Mouse (Mus musculus): Measurements from ENCODE around the gene Pla2g2e. TPM values are rescaled to one million over a fixed set of nuclear protein-coding genes. Genes with fewer than 3 reads are reported as not detected.
A peak's percentile ranks its signal among the peaks of the same experiment; 100 is the strongest.

The Pla2g2e gene
- 0.76 and 0.84 TPM in 2 replicates for polyA plus RNA-seq (2014; fragmentation: Nextera tagmentation; extraction: Ambion mirVana)

- H3K4me2 ChIP-seq (replicated peaks; ENCODE audit: low read depth, low read length): no peak within 1 kb of the TSS
- H3K36me3 ChIP-seq (ENCODE audit: control insufficient read depth, insufficient read depth, low read length): no peaks in the 10 kb centered on the region
- H3K4me1 ChIP-seq (ENCODE audit: control insufficient read depth, insufficient read depth, low read length): peaks cover 9% of the 10 kb centered on the region; the same call in 1 of the 2 replicates
- H3K9ac ChIP-seq (ENCODE audit: low read depth, low read length): no peak within 1 kb of the TSS
- 66% methylated on average over 4 of the region's 4 CpGs for WGBS
- no peaks in the 10 kb centered on the region for H3K9me3 ChIP-seq (ENCODE audit: control insufficient read depth, low read length)
- H3K27ac ChIP-seq (ENCODE audit: low read depth, low read length): no peak within 1 kb of the TSS
- no peak for ATAC-seq (ENCODE audit: low FRiP score, low TSS enrichment)
- no peaks in the 10 kb centered on the region for H3K27me3 ChIP-seq (ENCODE audit: control insufficient read depth, insufficient read depth, low read length)
- no peak within 1 kb of the TSS for H3K4me3 ChIP-seq (ENCODE audit: low read length)
Measured at GRCm38 (mm10) chr4:138877731-138878130, at the start of gene Pla2g2e. Gene Pla2g2e, plus strand, starts transcription at chr4:138877942.

- 83% methylated on average over 6 of the region's 6 CpGs for WGBS
- no peak for ATAC-seq (ENCODE audit: low FRiP score, low TSS enrichment)
- Histone ChIP-seq H3K27me3 (ENCODE audit: control insufficient read depth, insufficient read depth, low read length) (no peaks in the 10 kb centered on the region), H3K4me3 (ENCODE audit: low read length) (no peak overlapping the region), H3K4me2 (replicated peaks; ENCODE audit: low read depth, low read length) (no peak overlapping the region), H3K9me3 (ENCODE audit: control insufficient read depth, low read length) (peaks cover 8% of the 10 kb centered on the region), H3K4me1 (ENCODE audit: control insufficient read depth, insufficient read depth, low read length) (no peaks in the 10 kb centered on the region), H3K9ac (ENCODE audit: low read depth, low read length) (no peak overlapping the region), H3K36me3 (ENCODE audit: control insufficient read depth, insufficient read depth, low read length) (no peaks in the 10 kb centered on the region), H3K27ac (ENCODE audit: low read depth, low read length) (no peak overlapping the region)
Measured at GRCm38 (mm10) chr4:138839806-138840205, 37.9 kb upstream of the Pla2g2e start.

GRCm38 (mm10) chr4:138840726-138841125, 37.0 kb upstream of the Pla2g2e start:
- Histone ChIP-seq H3K27me3 (ENCODE audit: control insufficient read depth, insufficient read depth, low read length) (no peaks in the 10 kb centered on the region), H3K9me3 (ENCODE audit: control insufficient read depth, low read length) (peaks cover 8% of the 10 kb centered on the region), H3K4me1 (ENCODE audit: control insufficient read depth, insufficient read depth, low read length) (no peaks in the 10 kb centered on the region), H3K27ac (ENCODE audit: low read depth, low read length) (no peak overlapping the region), H3K36me3 (ENCODE audit: control insufficient read depth, insufficient read depth, low read length) (no peaks in the 10 kb centered on the region), H3K9ac (ENCODE audit: low read depth, low read length) (no peak overlapping the region), H3K4me2 (replicated peaks; ENCODE audit: low read depth, low read length) (no peak overlapping the region), H3K4me3 (ENCODE audit: low read length) (no peak overlapping the region)
- no peak for ATAC-seq (ENCODE audit: low FRiP score, low TSS enrichment)
- WGBS: 85% methylated on average over 8 of the region's 8 CpGs

- Histone ChIP-seq H3K9me3 (ENCODE audit: control insufficient read depth, low read length) (peaks cover 8% of the 10 kb centered on the region), H3K27me3 (ENCODE audit: control insufficient read depth, insufficient read depth, low read length) (no peaks in the 10 kb centered on the region)
- 87% methylated on average over 7 of the region's 7 CpGs for WGBS
Measured at GRCm38 (mm10) chr4:138841386-138841785, 36.4 kb upstream of the Pla2g2e start.

DNA sequence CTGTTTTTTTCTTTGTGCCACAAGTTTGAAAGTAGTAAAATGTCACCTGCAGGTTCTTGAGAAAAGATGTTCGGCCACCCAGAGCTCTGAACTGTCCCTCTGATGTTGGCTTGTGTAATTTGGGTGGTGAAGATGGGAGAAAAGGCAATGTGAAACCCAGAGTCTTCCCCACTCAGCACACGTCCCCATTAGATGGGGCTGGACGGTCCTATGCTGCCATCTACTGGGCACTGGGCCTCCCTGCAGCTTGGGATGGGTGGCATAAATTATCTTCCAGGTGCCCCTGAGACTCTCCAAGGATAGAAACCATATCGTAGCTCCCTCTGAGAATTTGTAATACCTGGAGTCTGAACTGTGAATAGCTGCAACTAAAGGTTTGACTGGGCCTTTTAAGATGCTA, 26.3 kb upstream of the Pla2g2e start:
- Histone ChIP-seq H3K4me1 (ENCODE audit: control insufficient read depth, insufficient read depth, low read length) (no peaks in the 10 kb centered on the region), H3K27ac (ENCODE audit: low read depth, low read length) (no peak overlapping the region), H3K4me3 (ENCODE audit: low read length) (no peak overlapping the region), H3K4me2 (replicated peaks; ENCODE audit: low read depth, low read length) (no peak overlapping the region), H3K9me3 (ENCODE audit: control insufficient read depth, low read length) (no peaks in the 10 kb centered on the region), H3K9ac (ENCODE audit: low read depth, low read length) (no peak overlapping the region), H3K27me3 (ENCODE audit: control insufficient read depth, insufficient read depth, low read length) (no peaks in the 10 kb centered on the region), H3K36me3 (ENCODE audit: control insufficient read depth, insufficient read depth, low read length) (no peaks in the 10 kb centered on the region)
- ATAC-seq (ENCODE audit: low FRiP score, low TSS enrichment): 0 out of 2 replicates have a peak, but pooled peaks have one; percentile 28
- WGBS: 5% methylated on average over 4 of the region's 4 CpGs

More at GRCm38 (mm10) chr4:138841386-138841785, 36.4 kb upstream of the Pla2g2e start:
- no peak overlapping the region for H3K27ac ChIP-seq (ENCODE audit: low read depth, low read length)
- ATAC-seq (ENCODE audit: low FRiP score, low TSS enrichment): no peak
- no peak overlapping the region for H3K4me3 ChIP-seq (ENCODE audit: low read length)
- H3K36me3 ChIP-seq (ENCODE audit: control insufficient read depth, insufficient read depth, low read length): no peaks in the 10 kb centered on the region
- no peaks in the 10 kb centered on the region for H3K4me1 ChIP-seq (ENCODE audit: control insufficient read depth, insufficient read depth, low read length)
- no peak overlapping the region for H3K4me2 ChIP-seq (replicated peaks; ENCODE audit: low read depth, low read length)
- no peak overlapping the region for H3K9ac ChIP-seq (ENCODE audit: low read depth, low read length)

DNA sequence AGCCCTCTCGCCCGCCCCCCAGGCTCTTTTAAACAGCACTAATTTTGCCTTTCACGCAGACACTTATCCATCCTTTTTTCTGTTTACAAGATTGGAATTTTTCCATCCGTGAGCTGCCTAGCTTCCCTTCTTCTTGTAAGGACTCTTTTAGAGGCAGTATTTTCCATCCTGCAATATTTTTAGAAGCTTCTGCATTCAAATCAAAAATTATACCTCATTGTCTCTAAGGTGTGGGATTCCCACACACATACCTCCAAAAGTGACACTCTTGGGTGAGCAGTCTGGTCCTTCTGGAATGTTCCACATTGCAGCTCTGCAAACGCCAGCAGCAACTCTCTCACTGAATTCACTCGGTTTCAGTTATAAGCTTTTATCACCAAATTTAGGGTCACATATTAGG, 24.8 kb upstream of the Pla2g2e start:
- no peak overlapping the region for H3K27ac ChIP-seq (ENCODE audit: low read depth, low read length)

GRCm38 (mm10) chr4:138855092-138855632, 22.6 kb upstream of the Pla2g2e start:
- Histone ChIP-seq H3K4me2 (replicated peaks; ENCODE audit: low read depth, low read length) (no peak overlapping the region), H3K36me3 (ENCODE audit: control insufficient read depth, insufficient read depth, low read length) (no peaks in the 10 kb centered on the region), H3K9ac (ENCODE audit: low read depth, low read length) (no peak overlapping the region), H3K4me1 (ENCODE audit: control insufficient read depth, insufficient read depth, low read length) (0 out of 2 replicates have a peak, but pooled peaks cover under 1% of the 10 kb centered on the region), H3K27me3 (ENCODE audit: control insufficient read depth, insufficient read depth, low read length) (no peaks in the 10 kb centered on the region), H3K4me3 (ENCODE audit: low read length) (no peak overlapping the region), H3K9me3 (ENCODE audit: control insufficient read depth, low read length) (no peaks in the 10 kb centered on the region), H3K27ac (ENCODE audit: low read depth, low read length) (no peak overlapping the region)
- 84% methylated on average over 9 of the region's 9 CpGs for WGBS
- ATAC-seq (ENCODE audit: low FRiP score, low TSS enrichment): no peak

More for the DNA sequence above, 24.8 kb upstream of the Pla2g2e start:
- Histone ChIP-seq H3K9ac (ENCODE audit: low read depth, low read length) (no peak overlapping the region), H3K27me3 (ENCODE audit: control insufficient read depth, insufficient read depth, low read length) (no peaks in the 10 kb centered on the region), H3K4me2 (replicated peaks; ENCODE audit: low read depth, low read length) (no peak overlapping the region), H3K9me3 (ENCODE audit: control insufficient read depth, low read length) (no peaks in the 10 kb centered on the region), H3K4me3 (ENCODE audit: low read length) (no peak overlapping the region), H3K4me1 (ENCODE audit: control insufficient read depth, insufficient read depth, low read length) (no peaks in the 10 kb centered on the region), H3K36me3 (ENCODE audit: control insufficient read depth, insufficient read depth, low read length) (no peaks in the 10 kb centered on the region)
- ATAC-seq (ENCODE audit: low FRiP score, low TSS enrichment): no peak
- WGBS: 81% methylated on average over 6 of the region's 6 CpGs

GRCm38 (mm10) chr4:138856491-138856890, 21.3 kb upstream of the Pla2g2e start:
- H3K36me3 ChIP-seq (ENCODE audit: control insufficient read depth, insufficient read depth, low read length): no peaks in the 10 kb centered on the region
- no peak overlapping the region for H3K4me3 ChIP-seq (ENCODE audit: low read length)
- H3K9ac ChIP-seq (ENCODE audit: low read depth, low read length): no peak overlapping the region
- ATAC-seq (ENCODE audit: low FRiP score, low TSS enrichment): no peak
- H3K4me2 ChIP-seq (replicated peaks; ENCODE audit: low read depth, low read length): no peak overlapping the region
- no peaks in the 10 kb centered on the region for H3K27me3 ChIP-seq (ENCODE audit: control insufficient read depth, insufficient read depth, low read length)
- no peaks in the 10 kb centered on the region for H3K9me3 ChIP-seq (ENCODE audit: control insufficient read depth, low read length)
- 0 out of 2 replicates have a peak, but pooled peaks cover 2% of the 10 kb centered on the region for H3K4me1 ChIP-seq (ENCODE audit: control insufficient read depth, insufficient read depth, low read length)
- H3K27ac ChIP-seq (ENCODE audit: low read depth, low read length): no peak overlapping the region
- 30% methylated on average over 7 of the region's 7 CpGs for WGBS

- 84% methylated on average over 10 of the region's 10 CpGs for WGBS
- Histone ChIP-seq H3K4me2 (replicated peaks; ENCODE audit: low read depth, low read length) (no peak overlapping the region), H3K9ac (ENCODE audit: low read depth, low read length) (no peak overlapping the region), H3K9me3 (ENCODE audit: control insufficient read depth, low read length) (no peaks in the 10 kb centered on the region), H3K27ac (ENCODE audit: low read depth, low read length) (no peak overlapping the region), H3K4me3 (ENCODE audit: low read length) (no peak overlapping the region), H3K27me3 (ENCODE audit: control insufficient read depth, insufficient read depth, low read length) (no peaks in the 10 kb centered on the region), H3K36me3 (ENCODE audit: control insufficient read depth, insufficient read depth, low read length) (no peaks in the 10 kb centered on the region), H3K4me1 (ENCODE audit: control insufficient read depth, insufficient read depth, low read length) (0 out of 2 replicates have a peak, but pooled peaks cover 2% of the 10 kb centered on the region)
- no peak for ATAC-seq (ENCODE audit: low FRiP score, low TSS enrichment)
Measured at GRCm38 (mm10) chr4:138857576-138857975, 20.2 kb upstream of the Pla2g2e start.

Data from kidney, embryonic 14.5 days (tissue).